Mouse (Mus musculus) urinary bladder, postnatal 4 days (tissue): Measurements from ENCODE around the gene Ndrg3.
"Not testable (repeated sequence)": the region's sequence is repeated elsewhere in the genome, so short reads cannot be mapped to it uniquely, and the experiment has no call there.

Experiments
- DNase-seq, 2 experiments: peaks; one replicate each; pipeline ENCODE4 v3.0.0; 2021 to 2022; ENCODE audit warnings: low spot score in 2 of 2

Ndrg3 gene

GRCm38 (mm10) chr2:156901883-156902282 is 90.0 kb downstream of the Ndrg3 start:
- no peak for DNase-seq

GRCm38 (mm10) chr2:156901344-156901743 is 90.5 kb downstream of the Ndrg3 start:
- no peak for DNase-seq

GRCm38 (mm10) chr2:156899184-156899583 is 92.7 kb downstream of the Ndrg3 start:
- no peak for DNase-seq

GRCm38 (mm10) chr2:156898374-156898773 is 93.5 kb downstream of the Ndrg3 start:
- DNase-seq: no peak

GRCm38 (mm10) chr2:156897034-156897433 is 94.8 kb downstream of the Ndrg3 start:
- no peak for DNase-seq

- no peak for DNase-seq
Observed at GRCm38 (mm10) chr2:156896384-156896914, 95.4 kb downstream of the Ndrg3 start.

GRCm38 (mm10) chr2:156894496-156895265 is 97.2 kb downstream of the Ndrg3 start:
- no peak for DNase-seq

- no peak for DNase-seq
Observed at GRCm38 (mm10) chr2:156892821-156893220, 99.0 kb downstream of the Ndrg3 start.

- no peak for DNase-seq
Observed at GRCm38 (mm10) chr2:156892240-156892639, 99.6 kb downstream of the Ndrg3 start.

GRCm38 (mm10) chr2:156888490-156888889 is 103.4 kb downstream of the Ndrg3 start:
- DNase-seq: no peak

- DNase-seq: no peak
Observed at GRCm38 (mm10) chr2:156887017-156887416, 104.8 kb downstream of the Ndrg3 start, which contains the start of gene Sla2. Sla2 (minus strand) TSS chr2:156887192.

- no peak for DNase-seq
Observed at GRCm38 (mm10) chr2:156886084-156886631, 105.7 kb downstream of the Ndrg3 start.

- DNase-seq: not testable (repeated sequence)
Observed at GRCm38 (mm10) chr2:156885666-156886065, 106.2 kb downstream of the Ndrg3 start.

- DNase-seq: no peak
Observed at GRCm38 (mm10) chr2:156884396-156885211, 107.3 kb downstream of the Ndrg3 start.

- no peak for DNase-seq
Observed at GRCm38 (mm10) chr2:156882431-156883001, 109.3 kb downstream of the Ndrg3 start.

GRCm38 (mm10) chr2:156879541-156879940 is 112.3 kb downstream of the Ndrg3 start:
- no peak for DNase-seq

GRCm38 (mm10) chr2:156877726-156878125 is 114.1 kb downstream of the Ndrg3 start:
- no peak for DNase-seq
